Mouse (Mus musculus) liver, embryonic 11.5 days (tissue): ENCODE results near the gene Pigl. TPM values are rescaled to one million over a fixed set of nuclear protein-coding genes. Genes with fewer than 3 reads are reported as not detected.

Source experiments
- ATAC-seq: fragments of 200-750 bp; cut with Nextera tagmentation; replicated peaks from 2 replicates; pipeline ENCODE4 v1.8.0; 2017; ENCODE audit warnings: moderate number of reproducible peaks, mild to moderate bottlenecking, moderate TSS enrichment, moderate library complexity; ENCODE audit not compliant: low FRiP score
- DNase-seq: peaks from one replicate; pipeline ENCODE4 v3.0.0-alpha.2; 2017; ENCODE audit warnings: low spot score
- H3K27ac ChIP-seq: fragments of 300-500 bp; sonication (generic); 2 replicates; pipeline ENCODE4 v1.5.1; 2014; ENCODE audit warnings: mild to moderate bottlenecking, low read depth, low read length, control low read depth
- H3K27me3 ChIP-seq: fragments of 300-500 bp; sonication (generic); replicated peaks from 2 replicates; pipeline ENCODE4 v1.6.1; 2014; ENCODE audit warnings: low read length, mixed read lengths; ENCODE audit not compliant: control insufficient read depth, insufficient read depth
- H3K36me3 ChIP-seq: fragments of 300-500 bp; sonication (generic); 2 replicates; pipeline ENCODE4 v1.6.1; 2014; ENCODE audit warnings: mild to moderate bottlenecking, low read length, moderate library complexity, mixed read lengths; ENCODE audit not compliant: control insufficient read depth, insufficient read depth
- H3K4me1 ChIP-seq: fragments of 300-500 bp; sonication (generic); replicated peaks from 2 replicates; pipeline ENCODE4 v1.6.1; 2014; ENCODE audit warnings: low read length, mixed read lengths; ENCODE audit not compliant: control insufficient read depth, insufficient read depth
- H3K4me2 ChIP-seq: fragments of 300-500 bp; sonication (generic); 2 replicates; pipeline ENCODE4 v1.6.1; 2014; ENCODE audit warnings: mild to moderate bottlenecking, control low read depth, moderate library complexity
- H3K4me3 ChIP-seq: fragments of 300-500 bp; sonication (generic); 2 replicates; pipeline ENCODE4 v1.5.1; 2014; ENCODE audit warnings: low read depth, low read length, control low read depth
- H3K9ac ChIP-seq: fragments of 300-500 bp; sonication (generic); 2 replicates; pipeline ENCODE4 v1.6.1; 2014; ENCODE audit warnings: low read depth, low read length, control low read depth
- H3K9me3 ChIP-seq: fragments of 300-500 bp; sonication (generic); 2 replicates; pipeline ENCODE4 v1.6.1; 2016; ENCODE audit warnings: low read length, inconsistent platforms, mixed read lengths; ENCODE audit not compliant: control insufficient read depth
- WGBS: fragments of 180-500 bp; shearing (Covaris S2); extraction: QIAGEN DNeasy Blood & Tissue Kit; methylation state at CpG from one replicate; pipeline ENCODE4 v1.1.7; 2014; 5-methylcytosine and 5-hydroxymethylcytosine counted together
- polyA plus RNA-seq: library from polyadenylated mRNA; unstranded; fragments of >200 nt; fragmentation: Nextera tagmentation; extraction: Ambion mirVana; gene quantifications from 2 replicates; pipeline ENCODE4 v1.2.1, GENCODE M21; 2014

Gene Pigl
- polyA plus RNA-seq, 1 experiment from 2014 or later: 15.7 TPM

DNA sequence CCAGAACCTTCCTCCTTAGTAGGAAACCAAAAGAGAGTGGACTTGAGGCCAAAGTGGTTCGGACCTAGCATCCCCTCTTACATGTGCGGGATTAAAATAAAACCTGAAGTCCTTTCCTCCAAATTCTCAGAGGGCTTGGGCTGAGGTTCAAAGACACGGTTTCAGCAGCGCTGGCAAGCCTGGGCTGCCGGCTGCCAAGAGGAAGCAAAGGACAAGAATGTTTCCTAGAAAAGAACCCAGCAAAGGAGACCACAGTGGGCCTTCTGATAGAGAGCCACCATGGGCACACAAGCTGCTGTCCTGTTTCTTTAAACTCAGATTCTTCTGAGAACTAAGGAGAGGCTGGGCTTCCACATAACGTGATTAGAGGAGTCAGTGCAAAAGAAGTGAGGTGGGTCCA lies 20.7 kb downstream of the Pigl start:
- H3K4me1 ChIP-seq: no peaks in the 10 kb centered on the region
- ATAC-seq: no peak
- WGBS: 59% methylated on average over 6 of the region's 6 CpGs
- no peak overlapping the region for H3K9ac ChIP-seq
- no peaks in the 10 kb centered on the region for H3K36me3 ChIP-seq
- no peak overlapping the region for H3K4me2 ChIP-seq
- H3K4me3 ChIP-seq: no peak overlapping the region
- H3K27me3 ChIP-seq: no peaks in the 10 kb centered on the region
- H3K9me3 ChIP-seq: no peaks in the 10 kb centered on the region
- no peak overlapping the region for H3K27ac ChIP-seq
- DNase-seq: no peak

DNA sequence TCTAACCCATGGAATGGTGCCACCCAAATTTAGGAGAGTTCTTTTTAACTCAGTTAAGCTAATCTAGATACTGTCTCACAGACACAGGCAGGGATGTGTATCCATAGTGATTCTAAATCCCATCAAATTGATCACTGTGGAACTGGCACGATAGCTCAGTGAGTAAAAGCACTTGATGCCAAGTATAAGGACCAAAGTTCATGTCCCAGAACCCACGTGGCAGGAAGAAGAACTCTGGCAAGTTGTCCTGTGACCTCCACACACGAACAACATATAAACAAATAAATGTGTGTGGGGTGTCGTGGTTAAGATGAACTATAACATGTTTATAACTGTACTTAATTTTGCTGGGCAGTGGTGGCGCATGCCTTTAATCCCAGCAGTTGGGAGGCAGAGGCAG lies 21.3 kb downstream of the Pigl start:
- Histone ChIP-seq H3K4me2 (no peak overlapping the region), H3K27me3 (no peaks in the 10 kb centered on the region), H3K4me1 (no peaks in the 10 kb centered on the region), H3K27ac (no peak overlapping the region), H3K9ac (no peak overlapping the region), H3K36me3 (no peaks in the 10 kb centered on the region), H3K4me3 (no peak overlapping the region), H3K9me3 (no peaks in the 10 kb centered on the region)
- ATAC-seq: no peak
- no peak for DNase-seq
- 82% methylated on average over 5 of the region's 5 CpGs for WGBS

GRCm38 (mm10) chr11:62486949-62487348 lies 28.7 kb downstream of the Pigl start:
- ATAC-seq (peak; percentile 61), DNase-seq (no peak)
- 87% methylated on average over 1 of the region's 1 CpGs for WGBS
- Histone ChIP-seq H3K4me1 (peaks cover 4% of the 10 kb centered on the region; the same call in 1 of the 2 replicates), H3K4me2 (no peak overlapping the region), H3K27me3 (no peaks in the 10 kb centered on the region), H3K27ac (no peak overlapping the region), H3K36me3 (no peaks in the 10 kb centered on the region), H3K4me3 (no peak overlapping the region), H3K9me3 (no peaks in the 10 kb centered on the region), H3K9ac (no peak overlapping the region)

DNA sequence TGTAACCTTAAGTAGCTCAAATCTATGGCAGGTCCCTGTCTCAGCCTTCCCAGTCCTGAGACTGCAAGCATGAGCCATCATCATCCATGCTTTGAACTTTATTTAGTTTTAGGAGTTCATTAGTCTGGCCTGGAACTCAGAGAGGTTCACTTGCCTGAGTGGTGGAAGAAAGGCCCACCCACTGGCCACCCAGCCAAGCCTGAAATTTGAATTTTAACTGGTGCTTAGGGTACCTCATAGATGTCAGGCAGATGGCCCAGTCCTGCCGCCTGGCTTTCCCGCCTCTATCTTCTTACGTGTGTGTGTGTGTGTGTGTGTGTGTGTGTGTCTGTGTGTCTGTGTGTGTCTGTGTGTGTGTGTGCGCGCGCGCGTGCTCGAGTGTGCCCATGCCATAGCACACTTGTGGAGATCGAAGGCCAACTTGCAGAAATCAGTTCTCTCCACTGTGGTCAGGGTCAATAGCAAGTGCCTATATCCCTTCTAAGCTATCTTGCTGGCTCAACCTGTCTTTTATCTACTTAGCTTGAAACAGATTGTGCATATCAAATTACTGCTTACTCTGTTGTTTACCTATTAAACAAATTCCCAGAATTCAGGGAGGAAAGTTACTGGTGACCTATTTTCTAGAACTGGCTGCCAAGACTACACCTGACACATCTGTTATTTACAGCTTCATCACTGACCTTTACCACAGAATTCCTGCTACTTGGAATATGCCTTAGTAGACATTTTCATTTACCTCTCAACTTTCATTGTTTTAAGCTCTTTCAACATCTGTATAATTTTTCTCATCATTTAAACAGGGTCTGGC lies 29.5 kb downstream of the Pigl start:
- Histone ChIP-seq H3K9me3 (no peaks in the 10 kb centered on the region), H3K4me3 (no peak overlapping the region), H3K4me1 (peaks cover 4% of the 10 kb centered on the region; the same call in 1 of the 2 replicates), H3K9ac (no peak overlapping the region), H3K27ac (no peak overlapping the region), H3K4me2 (no peak overlapping the region), H3K27me3 (no peaks in the 10 kb centered on the region), H3K36me3 (no peaks in the 10 kb centered on the region)
- WGBS: 92% methylated on average over 10 of the region's 10 CpGs
- DNase-seq (no peak), ATAC-seq (no peak)

DNA sequence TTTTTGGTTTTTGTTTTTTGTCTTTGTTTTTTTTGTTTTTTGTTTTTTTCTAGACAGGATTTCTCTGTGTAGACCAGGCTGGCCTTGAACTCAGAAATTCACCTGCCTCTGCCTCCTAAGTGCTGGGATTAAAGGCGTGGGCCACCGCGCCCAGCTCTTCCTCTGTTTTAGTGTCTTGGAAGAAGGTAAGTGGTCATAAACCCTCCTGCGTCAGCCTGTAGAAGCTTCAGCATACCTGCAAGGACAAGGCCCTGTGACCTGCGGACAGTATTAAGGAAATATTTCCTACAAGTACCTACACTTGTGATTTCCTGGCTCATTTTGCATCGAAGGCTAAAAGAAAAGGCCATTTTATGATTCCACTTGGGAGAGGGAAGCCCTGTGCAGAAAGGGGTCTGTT lies 35.4 kb downstream of the Pigl start:
- H3K4me3 ChIP-seq: no peak overlapping the region
- H3K27me3 ChIP-seq: no peaks in the 10 kb centered on the region
- H3K9me3 ChIP-seq: no peaks in the 10 kb centered on the region
- ATAC-seq (no peak), DNase-seq (no peak)
- H3K9ac ChIP-seq: no peak overlapping the region
- peaks cover 16% of the 10 kb centered on the region for H3K4me1 ChIP-seq
- no peak overlapping the region for H3K27ac ChIP-seq
- H3K4me2 ChIP-seq: no peak overlapping the region
- 93% methylated on average over 6 of the region's 6 CpGs for WGBS
- H3K36me3 ChIP-seq: no peaks in the 10 kb centered on the region

GRCm38 (mm10) chr11:62494754-62495275 lies 36.6 kb downstream of the Pigl start:
- H3K4me1 ChIP-seq: peaks cover 16% of the 10 kb centered on the region
- peak overlapping the region; percentile 74 for H3K27ac ChIP-seq
- H3K4me2 ChIP-seq: peak overlapping the region; percentile 29; the same call in 1 of the 2 replicates
- H3K9me3 ChIP-seq: no peaks in the 10 kb centered on the region
- H3K4me3 ChIP-seq: no peak overlapping the region
- H3K36me3 ChIP-seq: no peaks in the 10 kb centered on the region
- DNase-seq (peak; percentile 47), ATAC-seq (peak; percentile 71)
- 17% methylated on average over 6 of the region's 6 CpGs for WGBS
- no peak overlapping the region for H3K9ac ChIP-seq
- no peaks in the 10 kb centered on the region for H3K27me3 ChIP-seq

DNA sequence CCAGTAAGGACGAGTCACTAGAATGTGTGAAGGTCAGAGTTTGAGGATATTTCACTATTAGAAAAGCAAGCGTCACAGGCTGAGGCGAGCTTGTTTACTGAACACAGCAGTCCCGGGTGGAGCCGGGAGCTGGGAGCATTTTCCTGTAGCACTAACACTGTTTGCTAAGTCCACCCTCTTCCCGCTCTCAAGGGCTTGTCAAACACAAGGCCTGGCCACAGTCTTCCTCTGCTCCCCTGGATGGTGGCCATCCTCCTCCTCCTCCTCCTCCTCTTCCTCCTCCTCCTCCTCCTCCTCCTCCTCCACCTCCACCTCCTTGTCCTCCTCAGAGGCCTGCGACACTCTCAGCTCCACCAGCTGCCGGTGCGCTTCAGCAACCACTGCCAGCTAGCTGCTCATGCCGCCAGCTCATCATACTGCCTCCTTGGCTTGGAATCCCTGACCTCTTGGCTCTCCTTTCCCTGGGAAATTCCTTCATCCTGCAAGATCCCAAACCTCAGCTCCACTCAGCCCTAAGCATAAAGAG lies 37.1 kb downstream of the Pigl start:
- H3K9me3 ChIP-seq: no peaks in the 10 kb centered on the region
- no peak overlapping the region for H3K9ac ChIP-seq
- 61% methylated on average over 10 of the region's 10 CpGs for WGBS
- ATAC-seq (peak; percentile 15; the same call in 1 of the 2 replicates), DNase-seq (no peak)
- no peaks in the 10 kb centered on the region for H3K27me3 ChIP-seq
- H3K4me2 ChIP-seq: peak overlapping the region; percentile 29
- H3K4me1 ChIP-seq: peaks cover 16% of the 10 kb centered on the region
- H3K27ac ChIP-seq: peak overlapping the region; percentile 74
- H3K4me3 ChIP-seq: no peak overlapping the region
- no peaks in the 10 kb centered on the region for H3K36me3 ChIP-seq

- H3K27me3 ChIP-seq: no peaks in the 10 kb centered on the region
- H3K36me3 ChIP-seq: no peaks in the 10 kb centered on the region
- ATAC-seq (no peak), DNase-seq (no peak)
- no peak overlapping the region for H3K9ac ChIP-seq
- H3K9me3 ChIP-seq: no peaks in the 10 kb centered on the region
- H3K27ac ChIP-seq: no peak overlapping the region
- 52% methylated on average over 5 of the region's 5 CpGs for WGBS
- no peak overlapping the region for H3K4me3 ChIP-seq
- no peak overlapping the region for H3K4me2 ChIP-seq
- peaks cover 16% of the 10 kb centered on the region for H3K4me1 ChIP-seq
Measured at GRCm38 (mm10) chr11:62496151-62496715, 38.0 kb downstream of the Pigl start.
